Mouse (Mus musculus) heart, postnatal 10 days (tissue): ENCODE measurements around the gene Scg5. TPM values are rescaled to one million over a fixed set of nuclear protein-coding genes. Genes with fewer than 3 reads are reported as not detected.

Experiments used
- DNase-seq, 2 experiments: peaks; one replicate each; pipeline ENCODE4 v3.0.0; 2021
- intact Hi-C: fragments of 180-260 bp; cut with DNase I; formaldehyde crosslinking; loops from one replicate; pipeline ENCODE4 v1.15.1; 2025
- total RNA-seq, 2 experiments: library from RNA; stranded (reverse); gene quantifications; 2 replicates each; pipeline ENCODE4 v1.2.3; 2021

Scg5 gene
- total RNA-seq, 2 experiments from 2014 or later, result 0.22 TPM; not detected in 1

DNA sequence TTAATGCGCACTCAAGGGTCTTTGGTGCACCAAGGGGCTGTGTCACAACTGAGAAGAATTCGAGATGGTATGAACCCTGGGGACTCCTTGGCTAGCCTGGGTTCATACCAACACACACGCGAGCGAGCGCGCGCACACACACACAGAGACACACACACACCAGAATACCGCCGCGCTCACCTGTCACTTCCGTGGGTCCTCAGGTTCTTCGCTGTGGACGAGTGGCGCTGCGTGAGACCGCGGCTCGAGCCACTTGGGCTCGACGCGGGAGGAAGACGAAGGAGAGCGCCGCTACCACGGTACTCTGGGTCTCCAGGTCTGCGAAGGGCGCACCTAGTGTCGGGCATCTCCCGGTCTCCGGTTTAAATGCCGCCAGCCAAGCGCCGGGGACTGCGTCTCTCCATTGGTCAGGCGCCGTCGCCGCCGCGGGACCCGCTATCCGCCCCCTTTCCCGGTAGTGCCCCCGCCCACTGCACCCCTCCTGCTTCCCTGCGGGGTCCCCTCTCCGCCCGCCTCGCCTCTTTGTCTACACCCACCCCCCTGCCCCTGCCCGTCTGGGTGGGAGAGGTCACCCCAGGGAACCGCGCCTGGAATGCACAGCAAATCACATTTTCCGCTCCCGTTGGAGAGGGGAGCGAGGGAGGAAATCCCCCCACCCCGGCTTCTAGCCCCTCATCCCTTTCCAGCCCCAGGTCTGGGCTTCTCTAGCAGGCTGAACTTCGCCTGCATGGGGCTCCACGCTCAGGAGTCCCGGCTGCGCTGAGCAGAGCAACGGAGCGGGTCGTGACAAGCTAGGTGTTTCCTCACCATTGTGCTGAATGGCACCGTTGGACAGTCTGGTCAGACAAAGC lies 70.4 kb downstream of the Scg5 start, which contains the start of gene Grem1:
Gene Grem1 (minus strand): TSS at position 336 of the 851 bp plus-strand sequence.
- intact Hi-C loops, result no loop called here
- DNase-seq, result peak in 1 of 2 experiments; percentile 8

DNA sequence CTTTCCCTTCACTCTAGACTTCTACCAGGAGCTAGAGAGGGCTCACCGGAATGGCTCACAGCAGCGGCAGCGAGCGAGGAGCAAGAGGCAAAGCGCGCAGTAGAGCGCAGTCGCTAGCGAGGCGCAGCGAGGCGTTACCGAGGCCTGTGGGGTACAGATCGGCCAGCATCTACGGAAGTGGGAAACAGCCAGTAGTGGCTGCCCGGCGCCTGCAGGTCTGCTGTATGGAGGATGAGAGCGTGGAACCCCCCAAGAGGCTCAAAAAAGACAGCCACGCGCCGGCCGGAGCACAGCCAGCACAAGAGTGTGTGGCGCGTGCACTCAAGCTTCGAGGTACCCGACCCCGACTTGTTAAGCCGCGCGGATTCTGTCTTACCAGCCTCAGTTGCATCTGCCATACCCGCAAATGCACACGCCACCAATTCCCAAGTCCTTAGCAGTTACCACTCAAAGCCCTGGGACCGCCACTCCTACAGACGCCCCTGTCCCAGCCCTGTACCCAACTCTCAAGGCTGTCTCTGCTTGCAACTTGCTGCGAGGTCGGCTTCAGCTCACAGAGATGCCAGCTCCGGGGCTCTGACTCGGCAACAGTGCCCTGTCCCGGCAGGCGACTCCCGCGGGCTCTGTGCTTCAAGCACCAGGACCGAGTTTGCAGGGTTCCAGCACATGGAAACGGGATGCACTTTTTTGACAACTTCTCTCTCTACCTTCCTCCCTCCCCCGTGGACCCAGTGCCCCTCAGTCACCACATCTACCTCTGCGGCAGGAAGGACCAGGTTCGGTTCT lies 71.2 kb downstream of the Scg5 start:
- intact Hi-C loops, result no loop called here
- DNase-seq, result peak in 1 of 2 experiments; percentile 4

DNA sequence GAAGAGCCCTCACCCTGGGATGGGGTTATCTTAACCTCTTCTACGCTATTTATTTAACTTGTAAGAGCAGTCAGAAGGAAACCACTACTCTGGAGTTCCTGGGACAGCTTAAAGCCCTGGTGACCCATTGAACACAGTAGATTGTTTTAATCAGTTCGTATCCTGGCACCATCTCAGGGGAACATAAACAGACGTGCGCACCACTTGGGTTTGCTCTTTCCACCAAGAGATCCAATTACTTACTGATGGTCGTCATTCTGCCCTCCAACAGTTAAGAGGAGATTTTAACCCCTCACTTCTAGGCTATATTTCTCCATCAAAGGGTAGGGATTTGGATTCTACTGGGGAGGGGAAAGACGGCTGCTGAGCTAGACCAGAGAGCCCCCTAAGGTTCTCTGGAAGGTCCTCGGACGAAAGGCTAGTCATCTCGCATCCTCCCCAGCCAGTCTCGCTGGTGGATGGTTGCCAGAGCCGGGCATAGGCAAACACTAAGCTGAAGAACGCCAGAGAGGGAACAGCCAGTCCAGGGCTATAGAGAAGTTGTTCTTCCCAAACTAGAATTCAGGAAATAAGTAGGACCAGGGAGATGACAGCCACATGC lies 71.9 kb downstream of the Scg5 start:
- DNase-seq, result peak in 1 of 2 experiments; percentile 4
- intact Hi-C loops, result no loop called here

DNA sequence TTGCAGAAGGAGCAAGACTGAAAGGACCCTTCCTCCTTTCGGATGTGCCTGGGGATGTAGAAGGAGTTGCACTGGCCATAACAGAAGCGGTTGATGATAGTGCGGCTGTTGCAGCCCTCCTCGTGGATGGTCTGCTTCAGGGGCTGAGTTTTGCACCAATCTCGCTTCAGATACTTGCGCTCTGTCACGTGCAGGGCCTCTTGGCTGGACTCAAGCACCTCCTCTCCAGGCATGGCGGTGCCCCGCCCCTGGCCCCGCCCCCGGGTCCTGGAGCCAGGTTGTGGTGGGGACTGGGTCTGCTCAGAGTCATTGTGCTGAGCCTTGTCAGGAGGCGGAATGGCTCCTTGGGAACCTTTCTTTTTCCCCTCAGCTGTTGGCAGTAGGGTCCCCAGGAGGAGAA lies 79.2 kb downstream of the Scg5 start:
- no peak for DNase-seq
- intact Hi-C loops, result no loop called here

DNA sequence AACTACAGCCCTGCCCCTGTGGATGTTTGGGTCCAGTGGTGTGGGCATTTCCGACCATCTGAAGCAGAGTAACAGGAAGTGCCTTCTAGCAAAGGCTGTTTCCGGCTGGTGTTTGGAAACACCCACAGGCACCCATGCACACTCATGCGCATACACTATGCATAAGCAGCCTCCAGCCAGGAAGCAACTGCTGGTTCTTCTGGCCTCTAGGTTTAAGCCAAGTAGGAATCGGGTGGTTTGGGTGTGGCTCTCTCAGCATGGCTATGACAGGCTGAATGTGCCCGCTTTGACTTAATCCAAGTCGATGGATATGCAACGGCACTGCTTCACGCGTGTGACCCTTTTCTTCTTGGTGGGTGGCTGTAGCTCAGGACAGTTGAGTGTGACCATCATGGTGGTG lies 79.6 kb downstream of the Scg5 start:
- intact Hi-C loops, result no loop called here
- no peak for DNase-seq

DNA sequence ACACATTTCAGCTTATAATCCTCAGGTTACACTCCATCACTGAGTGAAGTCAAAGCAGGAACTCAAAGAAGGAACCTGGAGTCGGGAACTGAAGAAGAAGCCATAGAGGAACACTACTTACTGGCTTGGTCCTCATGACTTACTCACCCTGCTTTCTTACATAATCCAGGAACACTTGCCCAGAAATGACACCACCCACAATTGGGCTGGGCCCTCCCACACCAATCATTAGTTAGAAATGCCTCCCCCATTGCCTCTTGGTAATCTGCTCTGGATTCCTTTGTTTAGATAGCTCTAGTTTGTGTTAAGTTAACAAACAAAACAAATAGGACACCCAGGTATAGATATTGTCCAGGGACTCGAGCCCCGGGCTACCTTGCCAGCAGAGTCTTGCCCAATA lies 100.3 kb downstream of the Scg5 start:
- intact Hi-C loops, result no loop called here
- no peak for DNase-seq

Other genes starting within 250 kb of the Scg5 start
- not detected for gene Grem1, start 70.5 kb downstream of the Scg5 start, total RNA-seq
- gene Arhgap11a, start 19.5 kb upstream of the Scg5 start, total RNA-seq, result 10 to 100 TPM; 13.0 to 13.4 TPM
- gene Gjd2, start 184.5 kb upstream of the Scg5 start, total RNA-seq, result not detected
- over 10,000 TPM; 16,623 to 16,697 TPM for gene Actc1, start 224.4 kb upstream of the Scg5 start, total RNA-seq